Mouse (Mus musculus) liver, embryonic 11.5 days (tissue): ENCODE measurements around the gene Btbd6. TPM values are rescaled to one million over a fixed set of nuclear protein-coding genes. Genes with fewer than 3 reads are reported as not detected.

ENCODE experiments used
- ATAC-seq: fragments of 200-750 bp; cut with Nextera tagmentation; replicated peaks from 2 replicates; pipeline ENCODE4 v1.8.0; 2017; ENCODE audit warnings: moderate number of reproducible peaks, mild to moderate bottlenecking, moderate TSS enrichment, moderate library complexity; ENCODE audit not compliant: low FRiP score
- DNase-seq: peaks from one replicate; pipeline ENCODE4 v3.0.0-alpha.2; 2017; ENCODE audit warnings: low spot score
- H3K27ac ChIP-seq: fragments of 300-500 bp; sonication (generic); 2 replicates; pipeline ENCODE4 v1.5.1; 2014; ENCODE audit warnings: mild to moderate bottlenecking, low read depth, low read length, control low read depth
- H3K27me3 ChIP-seq: fragments of 300-500 bp; sonication (generic); replicated peaks from 2 replicates; pipeline ENCODE4 v1.6.1; 2014; ENCODE audit warnings: low read length, mixed read lengths; ENCODE audit not compliant: control insufficient read depth, insufficient read depth
- H3K36me3 ChIP-seq: fragments of 300-500 bp; sonication (generic); 2 replicates; pipeline ENCODE4 v1.6.1; 2014; ENCODE audit warnings: mild to moderate bottlenecking, low read length, moderate library complexity, mixed read lengths; ENCODE audit not compliant: control insufficient read depth, insufficient read depth
- H3K4me1 ChIP-seq: fragments of 300-500 bp; sonication (generic); replicated peaks from 2 replicates; pipeline ENCODE4 v1.6.1; 2014; ENCODE audit warnings: low read length, mixed read lengths; ENCODE audit not compliant: control insufficient read depth, insufficient read depth
- H3K4me2 ChIP-seq: fragments of 300-500 bp; sonication (generic); 2 replicates; pipeline ENCODE4 v1.6.1; 2014; ENCODE audit warnings: mild to moderate bottlenecking, control low read depth, moderate library complexity
- H3K4me3 ChIP-seq: fragments of 300-500 bp; sonication (generic); 2 replicates; pipeline ENCODE4 v1.5.1; 2014; ENCODE audit warnings: low read depth, low read length, control low read depth
- H3K9ac ChIP-seq: fragments of 300-500 bp; sonication (generic); 2 replicates; pipeline ENCODE4 v1.6.1; 2014; ENCODE audit warnings: low read depth, low read length, control low read depth
- H3K9me3 ChIP-seq: fragments of 300-500 bp; sonication (generic); 2 replicates; pipeline ENCODE4 v1.6.1; 2016; ENCODE audit warnings: low read length, inconsistent platforms, mixed read lengths; ENCODE audit not compliant: control insufficient read depth
- WGBS: fragments of 180-500 bp; shearing (Covaris S2); extraction: QIAGEN DNeasy Blood & Tissue Kit; methylation state at CpG from one replicate; pipeline ENCODE4 v1.1.7; 2014; 5-methylcytosine and 5-hydroxymethylcytosine counted together
- polyA plus RNA-seq: library from polyadenylated mRNA; unstranded; fragments of >200 nt; fragmentation: Nextera tagmentation; extraction: Ambion mirVana; gene quantifications from 2 replicates; pipeline ENCODE4 v1.2.1, GENCODE M21; 2014

Gene Btbd6
- polyA plus RNA-seq, 1 experiment from 2014 or later, result 12.3 TPM

DNA sequence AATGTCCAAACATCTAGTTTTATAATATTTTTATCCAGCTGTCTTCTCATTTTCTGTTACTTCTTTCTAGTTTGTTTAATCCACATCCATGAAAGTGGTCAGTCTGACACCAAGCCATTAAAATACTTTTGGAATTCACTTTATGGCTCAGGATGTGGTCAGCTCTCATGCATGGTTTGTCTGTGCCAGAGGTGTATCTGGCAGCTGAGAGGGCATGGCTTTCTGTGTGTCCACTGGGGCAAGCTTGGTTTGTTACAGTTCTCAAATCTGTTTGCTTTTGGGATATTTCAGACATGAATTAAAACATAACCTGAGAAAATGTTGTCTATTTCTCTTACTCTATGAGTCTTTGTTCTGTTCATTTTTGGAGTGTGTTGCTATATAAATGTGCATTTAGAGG is 45.2 kb downstream of the Btbd6 start:
- Histone ChIP-seq H3K27me3 (no peaks in the 10 kb centered on the region), H3K4me1 (peaks cover 6% of the 10 kb centered on the region), H3K36me3 (no peaks in the 10 kb centered on the region), H3K9ac (no peak overlapping the region), H3K27ac (no peak overlapping the region), H3K4me3 (no peak overlapping the region), H3K4me2 (no peak overlapping the region), H3K9me3 (no peaks in the 10 kb centered on the region)
- ATAC-seq, result no peak
- DNase-seq, result no peak

DNA sequence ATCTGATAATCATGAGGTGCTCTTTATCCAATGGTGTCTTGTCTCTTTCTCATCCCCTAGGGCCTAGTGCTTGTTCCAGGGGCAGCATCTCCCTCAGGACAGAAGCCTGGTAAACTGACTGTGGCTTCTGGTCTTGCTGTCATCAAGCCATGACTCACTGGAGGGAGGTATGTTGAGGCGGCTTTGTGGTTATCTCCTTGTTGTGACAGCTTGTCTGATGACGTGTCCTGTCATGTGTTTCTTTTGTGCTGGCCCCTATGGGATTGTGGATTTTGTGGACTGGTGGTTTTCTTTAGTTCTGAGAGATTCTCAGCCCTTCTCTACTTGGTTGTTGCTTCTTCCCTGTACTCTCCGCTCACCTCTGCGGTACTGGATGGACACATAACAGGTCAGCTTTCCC is 46.8 kb downstream of the Btbd6 start:
- Histone ChIP-seq H3K4me3 (no peak overlapping the region), H3K4me1 (no peaks in the 10 kb centered on the region), H3K27ac (no peak overlapping the region), H3K9ac (no peak overlapping the region), H3K36me3 (no peaks in the 10 kb centered on the region), H3K4me2 (no peak overlapping the region), H3K27me3 (no peaks in the 10 kb centered on the region), H3K9me3 (no peaks in the 10 kb centered on the region)
- 65% methylated on average over 4 of the region's 4 CpGs for WGBS
- no peak for DNase-seq
- ATAC-seq, result no peak

DNA sequence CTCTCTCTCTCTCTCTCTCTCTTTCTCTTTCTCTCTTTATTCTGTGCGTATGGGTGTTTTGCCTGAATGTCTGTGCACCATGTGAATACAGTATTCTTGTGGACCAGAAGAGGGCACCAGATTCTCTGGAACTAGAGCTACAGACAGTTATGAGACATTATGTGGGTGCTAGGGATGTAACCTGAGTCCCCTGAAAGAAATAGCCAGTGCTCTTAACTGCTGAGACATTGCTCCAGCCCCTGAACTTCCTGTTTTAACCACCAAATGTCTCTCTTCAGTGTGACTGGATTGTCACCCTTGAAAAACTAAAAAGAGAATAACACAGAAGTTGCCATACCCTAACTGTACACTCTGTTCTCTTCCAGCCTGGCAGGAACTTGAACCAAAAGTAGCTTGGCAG is 50.3 kb downstream of the Btbd6 start:
- H3K4me2 ChIP-seq, result no peak overlapping the region
- no peaks in the 10 kb centered on the region for H3K27me3 ChIP-seq
- 97% methylated on average over 1 of the region's 1 CpGs for WGBS
- no peak overlapping the region for H3K4me3 ChIP-seq
- no peaks in the 10 kb centered on the region for H3K9me3 ChIP-seq
- ATAC-seq (no peak), DNase-seq (no peak)
- peaks cover 16% of the 10 kb centered on the region for H3K4me1 ChIP-seq
- H3K27ac ChIP-seq, result no peak overlapping the region
- 0 out of 2 replicates have a peak, but pooled peaks cover 4% of the 10 kb centered on the region for H3K36me3 ChIP-seq
- H3K9ac ChIP-seq, result no peak overlapping the region

DNA sequence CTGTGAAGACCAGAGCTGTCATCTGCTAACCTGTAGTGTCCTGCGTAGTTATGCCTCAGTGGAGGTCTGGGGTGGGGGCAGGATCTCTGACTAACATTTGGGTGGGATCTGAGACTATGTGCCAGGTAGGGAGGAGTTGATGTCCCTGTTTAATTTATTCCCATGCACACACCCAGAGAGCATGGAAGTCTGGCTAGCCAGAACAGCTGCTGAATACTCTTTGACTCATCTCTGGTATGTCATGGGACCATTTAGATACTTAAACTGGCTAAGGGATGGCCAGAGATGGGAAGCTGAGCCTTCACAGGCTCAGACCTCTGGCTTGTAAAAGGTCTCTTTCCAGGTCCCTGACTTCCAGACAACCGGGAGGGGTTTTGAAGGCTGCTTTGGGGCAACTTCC is 51.2 kb downstream of the Btbd6 start:
- no peak for DNase-seq
- no peaks in the 10 kb centered on the region for H3K27me3 ChIP-seq
- ATAC-seq, result no peak
- peaks cover 26% of the 10 kb centered on the region for H3K4me1 ChIP-seq
- H3K4me3 ChIP-seq, result no peak overlapping the region
- H3K9me3 ChIP-seq, result no peaks in the 10 kb centered on the region
- H3K36me3 ChIP-seq, result 0 out of 2 replicates have a peak, but pooled peaks cover 4% of the 10 kb centered on the region
- H3K9ac ChIP-seq, result no peak overlapping the region
- WGBS, result 89% methylated on average over 2 of the region's 2 CpGs
- H3K27ac ChIP-seq, result no peak overlapping the region
- no peak overlapping the region for H3K4me2 ChIP-seq

DNA sequence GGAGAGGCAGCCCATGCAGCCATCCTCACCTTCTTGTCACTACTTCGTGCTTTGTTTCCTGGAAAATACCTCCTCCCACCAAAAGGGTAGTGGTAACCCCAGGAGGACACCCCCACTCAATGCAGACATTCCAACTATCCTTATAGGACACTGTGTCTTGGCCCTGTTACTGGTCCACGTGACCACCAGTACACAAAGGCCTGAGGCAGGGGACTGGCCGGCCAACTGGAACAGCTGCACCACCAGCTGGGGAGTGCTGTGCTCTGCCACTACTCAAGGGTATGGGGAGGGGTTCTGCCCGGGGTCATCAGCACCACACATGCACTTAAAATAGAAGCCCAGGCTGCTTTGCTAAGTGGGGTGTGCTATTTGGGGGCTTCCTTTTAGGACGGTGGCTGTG is 51.8 kb downstream of the Btbd6 start:
- Histone ChIP-seq H3K4me3 (no peak overlapping the region), H3K27ac (no peak overlapping the region), H3K4me2 (no peak overlapping the region), H3K4me1 (peaks cover 29% of the 10 kb centered on the region), H3K9me3 (no peaks in the 10 kb centered on the region), H3K36me3 (0 out of 2 replicates have a peak, but pooled peaks cover 4% of the 10 kb centered on the region), H3K9ac (no peak overlapping the region), H3K27me3 (no peaks in the 10 kb centered on the region)
- DNase-seq (no peak), ATAC-seq (no peak)
- 82% methylated on average over 5 of the region's 5 CpGs for WGBS

Other genes starting within 250 kb of the Btbd6 start
- gene Pld4, start 215.8 kb upstream of the Btbd6 start, polyA plus RNA-seq, result 6.3 and 7.4 TPM in 2 replicates
- gene Ahnak2, start 173.8 kb upstream of the Btbd6 start, polyA plus RNA-seq, result 0.23 and 0.34 TPM in 2 replicates
- gene Clba1, start 167.5 kb upstream of the Btbd6 start, polyA plus RNA-seq, result 2.2 and 2.5 TPM in 2 replicates
- gene Cdca4, start 147.1 kb upstream of the Btbd6 start, polyA plus RNA-seq, result 111 and 125 TPM in 2 replicates
- gene Gpr132, start 108.3 kb upstream of the Btbd6 start, polyA plus RNA-seq, result 0.53 and 0.62 TPM in 2 replicates
- gene Jag2, start 46.7 kb upstream of the Btbd6 start, polyA plus RNA-seq, result 0.39 and 1.4 TPM in 2 replicates
- 38.4 and 43.2 TPM in 2 replicates for gene Nudt14, start 34.4 kb upstream of the Btbd6 start, polyA plus RNA-seq
- gene Brf1, start 24.2 kb downstream of the Btbd6 start, polyA plus RNA-seq, result 51.8 and 52.9 TPM in 2 replicates
- 11.0 and 11.9 TPM in 2 replicates for gene Pacs2, start 38.0 kb downstream of the Btbd6 start, polyA plus RNA-seq
- gene Tex22, start 98.0 kb downstream of the Btbd6 start, polyA plus RNA-seq, result not detected in 2 replicates
- gene Mta1, start 121.8 kb downstream of the Btbd6 start, polyA plus RNA-seq, result 17.7 and 19.2 TPM in 2 replicates
- 80.6 and 86.9 TPM in 2 replicates for gene Crip2, start 163.8 kb downstream of the Btbd6 start, polyA plus RNA-seq
- gene Crip1, start 169.8 kb downstream of the Btbd6 start, polyA plus RNA-seq, result 148 and 150 TPM in 2 replicates
- 23.5 and 24.2 TPM in 2 replicates for gene Tedc1, start 179.9 kb downstream of the Btbd6 start, polyA plus RNA-seq
- gene Tmem121, start 209.4 kb downstream of the Btbd6 start, polyA plus RNA-seq, result 1.1 and 2.0 TPM in 2 replicates